Mouse (Mus musculus) right cerebral cortex, adult 2 months (tissue): ENCODE results near the gene Shisa7.
"Not testable (repeated sequence)": the region's sequence is repeated elsewhere in the genome, so short reads cannot be mapped to it uniquely, and the experiment has no call there.

ENCODE experiments used
- DNase-seq, 2 experiments: peaks; one replicate each; pipeline ENCODE4 v3.0.0; 2021 to 2022; ENCODE audit warnings: low spot score in 2 of 2

Gene Shisa7

GRCm38 (mm10) chr7:4844245-4844916, at the start of gene Shisa7:
Gene Shisa7, minus strand, starts transcription at chr7:4844696.
- DNase-seq, result peak in 1 of 2 experiments; percentile 44

- no peak for DNase-seq
Measured at GRCm38 (mm10) chr7:4886680-4887079, 42.2 kb upstream of the Shisa7 start.

GRCm38 (mm10) chr7:4879036-4879435, 34.5 kb upstream of the Shisa7 start:
- DNase-seq, result not testable (repeated sequence)

- no peak for DNase-seq
Measured at GRCm38 (mm10) chr7:4878186-4878585, 33.7 kb upstream of the Shisa7 start.

- DNase-seq, result no peak
Measured at GRCm38 (mm10) chr7:4877226-4877625, 32.7 kb upstream of the Shisa7 start.

- DNase-seq, result peak; percentile 78 to 82
Measured at GRCm38 (mm10) chr7:4876753-4877221, 32.3 kb upstream of the Shisa7 start, which contains the start of gene Isoc2a. Gene Isoc2a, plus strand, starts transcription at chr7:4877153.

- no peak for DNase-seq
Measured at GRCm38 (mm10) chr7:4870133-4870532, 25.6 kb upstream of the Shisa7 start, which contains the start of gene Isoc2b. Gene Isoc2b, minus strand, starts transcription at chr7:4870258.

GRCm38 (mm10) chr7:4866631-4867180, 22.2 kb upstream of the Shisa7 start:
- DNase-seq, result no peak

- peak; percentile 96 to 97 for DNase-seq
Measured at GRCm38 (mm10) chr7:4865579-4866493, 21.3 kb upstream of the Shisa7 start.

GRCm38 (mm10) chr7:4865090-4865489, 20.6 kb upstream of the Shisa7 start:
- peak in 1 of 2 experiments; percentile 41 for DNase-seq

GRCm38 (mm10) chr7:4864130-4864845, 19.8 kb upstream of the Shisa7 start:
- DNase-seq, result no peak

- DNase-seq, result no peak
Measured at GRCm38 (mm10) chr7:4863541-4864080, 19.1 kb upstream of the Shisa7 start.

- DNase-seq, result peak; percentile 25 to 36
Measured at GRCm38 (mm10) chr7:4863041-4863440, 18.5 kb upstream of the Shisa7 start.

GRCm38 (mm10) chr7:4860926-4861325, 16.4 kb upstream of the Shisa7 start:
- not testable (repeated sequence) for DNase-seq

- DNase-seq, result no peak
Measured at GRCm38 (mm10) chr7:4859418-4859978, 15.0 kb upstream of the Shisa7 start.

GRCm38 (mm10) chr7:4857321-4857720, 12.8 kb upstream of the Shisa7 start:
- no peak for DNase-seq

GRCm38 (mm10) chr7:4856508-4856907, 12.0 kb upstream of the Shisa7 start:
- no peak for DNase-seq

- no peak for DNase-seq
Measured at GRCm38 (mm10) chr7:4853613-4854012, 9.1 kb upstream of the Shisa7 start.

GRCm38 (mm10) chr7:4851315-4851688, 6.8 kb upstream of the Shisa7 start:
- DNase-seq, result no peak

- no peak for DNase-seq
Measured at GRCm38 (mm10) chr7:4850621-4851314, 6.3 kb upstream of the Shisa7 start.
